In genomic region chr6:29170063-29170921, GRCm38 (mm10) we compare ENCODE assay signal across 8 mouse cellular contexts. TPM values are rescaled to one million over a fixed set of nuclear protein-coding genes. Genes with fewer than 3 reads are reported as not detected.
DNase-seq lines count a peak whose midpoint lies in the region; ATAC-seq lines count a peak whose summit lies in the region.

No protein-coding gene starts in this region.

- no peaks in the 10 kb centered on the region for H3K9me3 ChIP-seq in forebrain, embryonic 12.5 days
- no peaks in the 10 kb centered on the region for H3K9me3 ChIP-seq in intestine, embryonic 15.5 days
- no peaks in the 10 kb centered on the region for H3K9me3 ChIP-seq in lung, embryonic 15.5 days

- H3K4me3 ChIP-seq in forebrain, embryonic 12.5 days (replicated peaks): peak overlapping the region; percentile 54
- peak overlapping the region; percentile 53 for H3K4me3 ChIP-seq in intestine, embryonic 15.5 days (replicated peaks)
- peak overlapping the region; percentile 46 for H3K4me3 ChIP-seq in lung, embryonic 15.5 days

- H3K4me1 ChIP-seq in forebrain, embryonic 12.5 days: peaks cover 24% of the 10 kb centered on the region
- peaks cover 17% of the 10 kb centered on the region for H3K4me1 ChIP-seq in intestine, embryonic 15.5 days (replicated peaks)
- peaks cover 16% of the 10 kb centered on the region for H3K4me1 ChIP-seq in lung, embryonic 15.5 days

- peaks cover 81% of the 10 kb centered on the region for H3K27me3 ChIP-seq in forebrain, embryonic 12.5 days
- H3K27me3 ChIP-seq in intestine, embryonic 15.5 days (replicated peaks): peaks cover 68% of the 10 kb centered on the region
- H3K27me3 ChIP-seq in lung, embryonic 15.5 days: peaks cover 90% of the 10 kb centered on the region

- ATAC-seq in forebrain, embryonic 12.5 days (ENCODE audit: low FRiP score): peak; percentile 61
- ATAC-seq in intestine, embryonic 15.5 days: peak; percentile 75
- ATAC-seq in lung, embryonic 15.5 days (ENCODE audit: borderline replicate concordance, extremely low read depth, low FRiP score, low TSS enrichment): peak; percentile 33; the same call in 1 of the 2 replicates

- no peak overlapping the region for H3K27ac ChIP-seq in forebrain, embryonic 12.5 days
- H3K27ac ChIP-seq in intestine, embryonic 15.5 days: no peak overlapping the region
- H3K27ac ChIP-seq in lung, embryonic 15.5 days: no peak overlapping the region

- DNase-seq in layer of hippocampus, postnatal 10 days (ENCODE audit: low spot score in 2 of 2): peak; percentile 33 to 53
- no peak for DNase-seq in layer of hippocampus, adult 9-10 months (ENCODE audit: low spot score)
- DNase-seq in brain, adult 2 months (ENCODE audit: low read depth, low spot score): peak; percentile 42
- peak; percentile 14 for DNase-seq in ovary, postnatal 14 days (ENCODE audit: low spot score)
- no peak for DNase-seq in frontal cortex, postnatal 25 days (ENCODE audit: low spot score in 2 of 2)

- peak overlapping the region; percentile 98 for H3K4me2 ChIP-seq in forebrain, embryonic 12.5 days
- peak overlapping the region; percentile 100 for H3K4me2 ChIP-seq in intestine, embryonic 15.5 days (replicated peaks)
- peak overlapping the region; percentile 95 for H3K4me2 ChIP-seq in lung, embryonic 15.5 days

- peak overlapping the region; percentile 63 for H3K9ac ChIP-seq in forebrain, embryonic 12.5 days
- peak overlapping the region; percentile 56 for H3K9ac ChIP-seq in intestine, embryonic 15.5 days
- H3K9ac ChIP-seq in lung, embryonic 15.5 days: peak overlapping the region; percentile 42

- WGBS in forebrain, embryonic 12.5 days: under 1% methylated on average over 60 of the region's 63 CpGs
- under 1% methylated on average over 62 of the region's 63 CpGs for WGBS in intestine, embryonic 15.5 days
- under 1% methylated on average over 63 of the region's 63 CpGs for WGBS in lung, embryonic 15.5 days

- no peaks in the 10 kb centered on the region for H3K36me3 ChIP-seq in forebrain, embryonic 12.5 days (replicated peaks)
- no peaks in the 10 kb centered on the region for H3K36me3 ChIP-seq in intestine, embryonic 15.5 days
- no peaks in the 10 kb centered on the region for H3K36me3 ChIP-seq in lung, embryonic 15.5 days

RNA-seq across cellular contexts. Expression of gene Rbm28, which starts 5.5 kb away (rescaled TPM):
- total RNA-seq in layer of hippocampus, postnatal 10 days (2021): 10 to 100 TPM; 33.7 to 43.6 TPM
- polyA plus RNA-seq in forebrain, embryonic 12.5 days (2016; fragmentation: Nextera tagmentation; extraction: Ambion mirVana): 62.9 and 67.6 TPM in 2 replicates
- 24.9 and 28.4 TPM in 2 replicates for polyA plus RNA-seq in intestine, embryonic 15.5 days (2015; fragmentation: Nextera tagmentation; extraction: Ambion mirVana)
- polyA plus RNA-seq in lung, embryonic 15.5 days (2015; fragmentation: Nextera tagmentation; extraction: Ambion mirVana): 32.8 and 35.0 TPM in 2 replicates

RNA-seq across cellular contexts. Expression of gene Prrt4, which starts 9.1 kb away (rescaled TPM):
- total RNA-seq in layer of hippocampus, postnatal 10 days (2021): 10 to 100 TPM in 1 of 2 experiments, 1 to 10 TPM in 1; 8.1 to 10.3 TPM
- 1.1 and 1.2 TPM in 2 replicates for polyA plus RNA-seq in forebrain, embryonic 12.5 days (2016; fragmentation: Nextera tagmentation; extraction: Ambion mirVana)
- polyA plus RNA-seq in intestine, embryonic 15.5 days (2015; fragmentation: Nextera tagmentation; extraction: Ambion mirVana): 0.40 and 0.50 TPM in 2 replicates
- 0.78 and 0.87 TPM in 2 replicates for polyA plus RNA-seq in lung, embryonic 15.5 days (2015; fragmentation: Nextera tagmentation; extraction: Ambion mirVana)

RNA-seq across cellular contexts. Expression of gene Impdh1, which starts 45.9 kb away (rescaled TPM):
- total RNA-seq in layer of hippocampus, postnatal 10 days (2021): 10 to 100 TPM; 84.5 to 87.2 TPM
- 36.3 and 39.8 TPM in 2 replicates for polyA plus RNA-seq in forebrain, embryonic 12.5 days (2016; fragmentation: Nextera tagmentation; extraction: Ambion mirVana)
- polyA plus RNA-seq in intestine, embryonic 15.5 days (2015; fragmentation: Nextera tagmentation; extraction: Ambion mirVana): 44.7 and 44.8 TPM in 2 replicates
- 48.0 and 51.8 TPM in 2 replicates for polyA plus RNA-seq in lung, embryonic 15.5 days (2015; fragmentation: Nextera tagmentation; extraction: Ambion mirVana)

Comparison
In these comparisons a context has a peak if more than half of its experiments do, and no peak if none do; other contexts are left out.
1. DNase-seq: peak in layer of hippocampus, postnatal 10 days (2 of 2), brain, adult 2 months (single experiment) and ovary, postnatal 14 days (single experiment); none in layer of hippocampus, adult 9-10 months (single experiment) and frontal cortex, postnatal 25 days (0 of 2).
2. Peak in every context shown above with its lines, with median percentiles within 50 percentile points of each other: ATAC-seq, H3K4me2 ChIP-seq, H3K4me3 ChIP-seq and H3K9ac ChIP-seq.